Mouse (Mus musculus) heart, embryonic 11.5 days (tissue): ENCODE measurements at regions not wholly inside any gene's neighbourhood (a gene's known extent, or its start where the extent isn't known, plus 50 kb on each side); places are given as distances from the start of the nearest gene placed in this dataset.

Source experiments
- ATAC-seq: fragments of 200-750 bp; cut with Nextera tagmentation; replicated peaks from 2 replicates; pipeline ENCODE4 v1.8.0; 2017; ENCODE audit warnings: moderate library complexity; ENCODE audit not compliant: insufficient number of reproducible peaks, low FRiP score, low TSS enrichment
- H3K27ac ChIP-seq: fragments of 300-500 bp; sonication (generic); 2 replicates; pipeline ENCODE4 v1.5.1; 2014; ENCODE audit warnings: mild to moderate bottlenecking, low read depth, low read length
- H3K27me3 ChIP-seq: fragments of 300-500 bp; sonication (generic); 2 replicates; pipeline ENCODE4 v1.6.1; 2014; ENCODE audit warnings: mild to moderate bottlenecking, low read length, mixed read lengths; ENCODE audit not compliant: control insufficient read depth, insufficient read depth
- H3K36me3 ChIP-seq: fragments of 300-500 bp; sonication (generic); 2 replicates; pipeline ENCODE4 v1.6.1; 2014; ENCODE audit warnings: mild to moderate bottlenecking, low read length, moderate library complexity, mixed read lengths; ENCODE audit not compliant: control insufficient read depth, insufficient read depth
- H3K4me1 ChIP-seq: fragments of 300-500 bp; sonication (generic); 2 replicates; pipeline ENCODE4 v1.6.1; 2014; ENCODE audit warnings: low read length; ENCODE audit not compliant: control insufficient read depth, insufficient read depth
- H3K4me2 ChIP-seq: fragments of 300-500 bp; sonication (generic); 2 replicates; pipeline ENCODE4 v1.6.1; 2014; ENCODE audit warnings: mild to moderate bottlenecking, moderate library complexity
- H3K4me3 ChIP-seq: fragments of 300-500 bp; sonication (generic); 2 replicates; pipeline ENCODE4 v1.5.1; 2014; ENCODE audit warnings: low read depth, low read length
- H3K9ac ChIP-seq: fragments of 300-500 bp; sonication (generic); 2 replicates; pipeline ENCODE4 v1.6.1; 2014; ENCODE audit warnings: mild to moderate bottlenecking, low read depth, low read length, moderate library complexity
- H3K9me3 ChIP-seq: fragments of 300-500 bp; sonication (generic); replicated peaks from 2 replicates; pipeline ENCODE4 v1.6.1; 2016; ENCODE audit warnings: low read length; ENCODE audit not compliant: control insufficient read depth
- WGBS: fragments of 180-500 bp; shearing (Covaris S2); extraction: QIAGEN DNeasy Blood & Tissue Kit; methylation state at CpG from one replicate; pipeline ENCODE4 v1.1.7; 2014; ENCODE audit not compliant: insufficient replicate concordance; 5-methylcytosine and 5-hydroxymethylcytosine counted together

- no peak for ATAC-seq
- no peaks in the 10 kb centered on the region for H3K9me3 ChIP-seq
- no peak overlapping the region for H3K4me2 ChIP-seq
- no peak overlapping the region for H3K9ac ChIP-seq
- H3K27me3 ChIP-seq = no peaks in the 10 kb centered on the region
- H3K4me1 ChIP-seq = no peaks in the 10 kb centered on the region
- no peak overlapping the region for H3K27ac ChIP-seq
- no peaks in the 10 kb centered on the region for H3K36me3 ChIP-seq
- no peak overlapping the region for H3K4me3 ChIP-seq
Observed at GRCm38 (mm10) chr8:102845362-102845761, 59.9 kb upstream of the Cdh11 start.

GRCm38 (mm10) chr8:102860021-102860420 is 74.6 kb upstream of the Cdh11 start:
- ATAC-seq = no peak
- Histone ChIP-seq H3K9ac (no peak overlapping the region), H3K4me3 (no peak overlapping the region), H3K36me3 (no peaks in the 10 kb centered on the region), H3K4me2 (no peak overlapping the region), H3K9me3 (no peaks in the 10 kb centered on the region), H3K27ac (no peak overlapping the region), H3K4me1 (no peaks in the 10 kb centered on the region), H3K27me3 (no peaks in the 10 kb centered on the region)
- WGBS = 59% methylated on average over 1 of the region's 1 CpGs

GRCm38 (mm10) chr8:102899525-102899924 is 114.1 kb upstream of the Cdh11 start:
- H3K36me3 ChIP-seq = no peaks in the 10 kb centered on the region
- H3K4me1 ChIP-seq = no peaks in the 10 kb centered on the region
- no peak overlapping the region for H3K27ac ChIP-seq
- no peak overlapping the region for H3K9ac ChIP-seq
- WGBS = 65% methylated on average over 2 of the region's 2 CpGs
- H3K4me2 ChIP-seq = no peak overlapping the region
- no peak overlapping the region for H3K4me3 ChIP-seq
- ATAC-seq = no peak
- H3K9me3 ChIP-seq = no peaks in the 10 kb centered on the region
- no peaks in the 10 kb centered on the region for H3K27me3 ChIP-seq

GRCm38 (mm10) chr8:102900662-102901061 is 115.2 kb upstream of the Cdh11 start:
- H3K4me3 ChIP-seq = no peak overlapping the region
- H3K4me1 ChIP-seq = no peaks in the 10 kb centered on the region
- no peak overlapping the region for H3K9ac ChIP-seq
- ATAC-seq = no peak
- no peak overlapping the region for H3K27ac ChIP-seq
- no peaks in the 10 kb centered on the region for H3K9me3 ChIP-seq
- no peaks in the 10 kb centered on the region for H3K27me3 ChIP-seq
- H3K4me2 ChIP-seq = no peak overlapping the region
- WGBS = 72% methylated on average over 5 of the region's 5 CpGs
- H3K36me3 ChIP-seq = no peaks in the 10 kb centered on the region

GRCm38 (mm10) chr8:102907444-102907843 is 122.0 kb upstream of the Cdh11 start:
- Histone ChIP-seq H3K4me2 (no peak overlapping the region), H3K9me3 (no peaks in the 10 kb centered on the region), H3K36me3 (no peaks in the 10 kb centered on the region), H3K9ac (no peak overlapping the region), H3K27me3 (no peaks in the 10 kb centered on the region), H3K27ac (no peak overlapping the region), H3K4me1 (no peaks in the 10 kb centered on the region), H3K4me3 (no peak overlapping the region)
- no peak for ATAC-seq
- 53% methylated on average over 2 of the region's 2 CpGs for WGBS

- Histone ChIP-seq H3K36me3 (no peaks in the 10 kb centered on the region), H3K9ac (no peak overlapping the region), H3K9me3 (no peaks in the 10 kb centered on the region), H3K4me2 (no peak overlapping the region), H3K4me1 (no peaks in the 10 kb centered on the region), H3K4me3 (no peak overlapping the region), H3K27ac (no peak overlapping the region), H3K27me3 (no peaks in the 10 kb centered on the region)
- WGBS = 56% methylated on average over 3 of the region's 3 CpGs
- ATAC-seq = no peak
Observed at GRCm38 (mm10) chr8:102931342-102931835, 145.9 kb upstream of the Cdh11 start.

GRCm38 (mm10) chr8:102938771-102939170 is 153.3 kb upstream of the Cdh11 start:
- Histone ChIP-seq H3K4me1 (no peaks in the 10 kb centered on the region), H3K4me2 (no peak overlapping the region), H3K27me3 (no peaks in the 10 kb centered on the region), H3K36me3 (no peaks in the 10 kb centered on the region), H3K4me3 (no peak overlapping the region), H3K9ac (no peak overlapping the region), H3K9me3 (no peaks in the 10 kb centered on the region), H3K27ac (no peak overlapping the region)
- WGBS = 72% methylated on average over 2 of the region's 2 CpGs
- ATAC-seq = no peak

GRCm38 (mm10) chr8:102945546-102945945 is 160.1 kb upstream of the Cdh11 start:
- H3K9me3 ChIP-seq = no peaks in the 10 kb centered on the region
- no peak overlapping the region for H3K9ac ChIP-seq
- no peak overlapping the region for H3K27ac ChIP-seq
- no peaks in the 10 kb centered on the region for H3K27me3 ChIP-seq
- no peaks in the 10 kb centered on the region for H3K36me3 ChIP-seq
- 34% methylated on average over 5 of the region's 5 CpGs for WGBS
- H3K4me3 ChIP-seq = no peak overlapping the region
- no peak overlapping the region for H3K4me2 ChIP-seq
- peak; percentile 77 for ATAC-seq
- peaks cover 2% of the 10 kb centered on the region; the same call in 1 of the 2 replicates for H3K4me1 ChIP-seq

GRCm38 (mm10) chr8:102978161-102978581 is 192.7 kb upstream of the Cdh11 start:
- no peaks in the 10 kb centered on the region for H3K9me3 ChIP-seq
- H3K4me1 ChIP-seq = no peaks in the 10 kb centered on the region
- H3K27me3 ChIP-seq = no peaks in the 10 kb centered on the region
- no peak for ATAC-seq
- WGBS = 73% methylated on average over 7 of the region's 7 CpGs
- no peak overlapping the region for H3K4me2 ChIP-seq
- H3K9ac ChIP-seq = no peak overlapping the region
- H3K4me3 ChIP-seq = no peak overlapping the region
- H3K27ac ChIP-seq = no peak overlapping the region
- no peaks in the 10 kb centered on the region for H3K36me3 ChIP-seq
